Mouse (Mus musculus): ENCODE measurements around the gene Fbxl19.

DNA sequence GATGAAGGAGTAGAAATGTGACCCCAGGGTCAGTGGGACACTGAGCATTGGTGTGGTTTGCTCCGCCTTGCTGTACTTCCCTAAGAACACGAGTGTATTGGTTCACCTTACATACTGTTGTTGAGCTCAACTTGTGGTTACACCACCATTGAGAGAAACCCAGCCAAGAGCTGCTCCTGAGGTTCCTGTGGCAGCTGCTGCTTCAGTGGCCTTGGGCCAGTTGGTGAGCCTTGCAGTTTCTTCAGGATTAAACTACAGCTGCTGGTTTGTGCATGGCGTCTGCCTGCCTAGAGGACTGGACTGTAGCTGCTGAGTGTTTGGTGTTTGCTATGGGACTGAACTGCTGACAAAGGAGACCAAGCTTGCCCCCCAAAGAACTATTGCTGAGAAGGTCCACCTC lies 32.9 kb upstream of the Fbxl19 start:
- TF ChIP-seq EP300 (IDR thresholded peaks at IDR 0.05; ENCODE audit: low read depth) = no peak
- no peak for TF ChIP-seq CTCF (IDR thresholded peaks at IDR 0.05; ENCODE audit: low read depth)
